Mouse (Mus musculus): Measurements from ENCODE around the gene Slc17a6. TPM values are rescaled to one million over a fixed set of nuclear protein-coding genes. Genes with fewer than 3 reads are reported as not detected.
"Not testable (repeated sequence)": the region's sequence is repeated elsewhere in the genome, so short reads cannot be mapped to it uniquely, and the experiment has no call there.

Gene Slc17a6
- polyA plus RNA-seq, 1 experiment from 2014 or later, result 5.5 TPM

DNA sequence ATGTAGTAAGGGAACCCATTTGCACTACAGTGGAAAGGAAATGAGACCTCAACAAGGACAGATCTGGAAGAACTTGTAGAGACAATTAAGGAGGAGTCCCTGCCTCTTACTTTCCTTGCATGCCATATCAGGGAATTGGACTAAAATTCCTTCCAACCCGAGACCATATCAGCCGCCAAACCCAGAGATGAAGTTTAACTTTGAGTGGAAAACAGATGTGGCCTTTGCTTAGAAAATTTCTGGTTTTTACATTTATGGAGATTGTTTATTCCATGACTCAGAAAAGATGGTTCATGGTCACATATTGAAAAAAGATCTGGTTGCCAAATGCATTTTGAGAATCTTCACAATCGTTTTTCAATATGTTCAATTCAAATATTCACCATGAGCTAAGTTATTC, 87.7 kb downstream of the Slc17a6 start:
- no peaks in the 10 kb centered on the region for H3K9me3 ChIP-seq (replicated peaks; ENCODE audit: control insufficient read depth, low read length)
- DNase-seq (ENCODE audit: low spot score) (no peak), ATAC-seq (replicated peaks; ENCODE audit: insufficient number of reproducible peaks, low FRiP score, low TSS enrichment, low read depth) (no peak)
- no peaks in the 10 kb centered on the region for H3K36me3 ChIP-seq (replicated peaks; ENCODE audit: control insufficient read depth, insufficient read depth, low read depth, low read length)
- H3K4me1 ChIP-seq (ENCODE audit: control insufficient read depth, insufficient read depth, low read length), result no peaks in the 10 kb centered on the region
- 65% methylated on average over 3 of the region's 3 CpGs for WGBS
- no peak overlapping the region for H3K27ac ChIP-seq (replicated peaks; ENCODE audit: low read depth, low read length)
- no peak overlapping the region for H3K9ac ChIP-seq (replicated peaks; ENCODE audit: low read length)
- no peaks in the 10 kb centered on the region for H3K27me3 ChIP-seq (ENCODE audit: control insufficient read depth, insufficient read depth, low read length)
- H3K4me3 ChIP-seq (ENCODE audit: low read depth, low read length), result no peak overlapping the region
- H3K4me2 ChIP-seq (ENCODE audit: low read depth, low read length), result no peak overlapping the region

DNA sequence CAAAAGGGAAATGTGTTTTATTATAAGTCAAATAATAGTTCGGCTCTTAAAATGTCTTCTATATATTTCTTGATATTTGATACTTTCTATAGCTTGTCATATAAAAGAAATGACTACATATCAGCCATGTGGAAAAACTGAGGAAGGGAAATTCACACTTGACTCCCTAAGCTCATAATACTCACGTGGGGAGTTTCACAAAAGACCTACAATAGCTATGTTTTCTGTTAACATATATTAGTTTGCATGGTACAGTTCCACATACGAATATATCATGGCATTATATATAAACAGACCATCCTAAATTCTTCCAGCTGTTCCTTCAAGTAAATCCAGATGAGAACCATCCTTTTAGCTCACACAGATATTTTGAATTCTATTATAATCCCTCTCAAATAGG, 88.5 kb downstream of the Slc17a6 start:
- not testable (repeated sequence) for H3K36me3 ChIP-seq (replicated peaks; ENCODE audit: control insufficient read depth, insufficient read depth, low read depth, low read length); H3K4me1 ChIP-seq (ENCODE audit: control insufficient read depth, insufficient read depth, low read length); H3K9me3 ChIP-seq (replicated peaks; ENCODE audit: control insufficient read depth, low read length); H3K9ac ChIP-seq (replicated peaks; ENCODE audit: low read length); H3K4me2 ChIP-seq (ENCODE audit: low read depth, low read length); H3K27me3 ChIP-seq (ENCODE audit: control insufficient read depth, insufficient read depth, low read length); H3K4me3 ChIP-seq (ENCODE audit: low read depth, low read length); H3K27ac ChIP-seq (replicated peaks; ENCODE audit: low read depth, low read length); ATAC-seq (replicated peaks; ENCODE audit: insufficient number of reproducible peaks, low FRiP score, low TSS enrichment, low read depth); DNase-seq (ENCODE audit: low spot score)
- WGBS, result 64% methylated on average over 3 of the region's 3 CpGs

DNA sequence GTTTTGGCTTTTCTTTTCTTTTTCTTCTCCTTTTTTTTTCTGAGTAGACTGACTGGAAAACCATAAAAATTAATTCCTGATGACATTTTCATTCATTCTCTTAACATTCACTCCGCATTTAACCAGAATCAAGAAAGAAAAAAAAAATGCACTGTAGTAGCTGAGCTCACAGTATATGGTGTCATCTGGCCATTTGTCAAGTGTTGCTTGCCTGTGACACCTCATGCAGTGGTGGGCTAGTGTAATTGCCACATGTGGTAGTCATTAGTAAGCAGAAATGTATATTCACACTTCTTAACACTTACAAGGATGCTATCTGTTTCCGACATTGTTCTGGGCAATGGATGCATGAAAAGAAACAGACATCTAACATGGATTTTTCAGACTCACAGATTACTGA, 94.0 kb downstream of the Slc17a6 start:
- ATAC-seq (replicated peaks; ENCODE audit: insufficient number of reproducible peaks, low FRiP score, low TSS enrichment, low read depth), result no peak
- WGBS, result 69% methylated on average over 2 of the region's 2 CpGs
- Histone ChIP-seq H3K4me2 (ENCODE audit: low read depth, low read length) (no peak overlapping the region), H3K9me3 (replicated peaks; ENCODE audit: control insufficient read depth, low read length) (no peaks in the 10 kb centered on the region), H3K4me1 (ENCODE audit: control insufficient read depth, insufficient read depth, low read length) (no peaks in the 10 kb centered on the region), H3K9ac (replicated peaks; ENCODE audit: low read length) (no peak overlapping the region), H3K27ac (replicated peaks; ENCODE audit: low read depth, low read length) (no peak overlapping the region), H3K36me3 (replicated peaks; ENCODE audit: control insufficient read depth, insufficient read depth, low read depth, low read length) (no peaks in the 10 kb centered on the region), H3K4me3 (ENCODE audit: low read depth, low read length) (no peak overlapping the region), H3K27me3 (ENCODE audit: control insufficient read depth, insufficient read depth, low read length) (no peaks in the 10 kb centered on the region)
- DNase-seq (ENCODE audit: low spot score), result no peak

Other genes with a start within 250 kb of the Slc17a6 start
- 0.24 and 0.29 TPM in 2 replicates for gene Ano5, start 111.0 kb upstream of the Slc17a6 start, polyA plus RNA-seq (2014; fragmentation: Nextera tagmentation; extraction: Ambion mirVana)
- 51.2 and 60.9 TPM in 2 replicates for gene Gas2, start 240.0 kb downstream of the Slc17a6 start, polyA plus RNA-seq (2014; fragmentation: Nextera tagmentation; extraction: Ambion mirVana)
- 15.1 and 16.8 TPM in 2 replicates for gene Fancf, start 240.3 kb downstream of the Slc17a6 start, polyA plus RNA-seq (2014; fragmentation: Nextera tagmentation; extraction: Ambion mirVana)

All from embryonic facial prominence, embryonic 11.5 days (tissue).